Mouse (Mus musculus) megakaryocyte, embryonic 14.5 days (primary cell): Measurements from ENCODE around the gene Ern1.

Experiments used
- FLI1 ChIP-seq: IDR thresholded peaks from 2 replicates; pipeline ENCODE4 v1.6.1; 2012; ENCODE audit warnings: low read length, inconsistent platforms, mixed read lengths
- GATA1 ChIP-seq: IDR thresholded peaks from 3 replicates; pipeline ENCODE4 v1.6.1; 2012; ENCODE audit warnings: mixed read lengths, low read length, inconsistent platforms, borderline replicate concordance

GRCm38 (mm10) chr11:106397656-106398055 is 90.0 kb downstream of the Ern1 start:
- TF ChIP-seq GATA1, result no peak
- TF ChIP-seq FLI1, result no peak
